Mouse (Mus musculus) kidney, adult 8-10 months (tissue): ENCODE results near the gene Rnaseh2b.
A peak's percentile ranks its signal among the peaks of the same experiment; 100 is the strongest.

Experiments used
- DNase-seq, 2 experiments: peaks; one replicate each; pipeline ENCODE4 v3.0.0; 2022

Rnaseh2b gene

GRCm38 (mm10) chr14:62363774-62364173 is 71.4 kb downstream of the Rnaseh2b start:
- DNase-seq, result no peak

GRCm38 (mm10) chr14:62370819-62371218 is 78.4 kb downstream of the Rnaseh2b start:
- peak; percentile 59 to 74 for DNase-seq

GRCm38 (mm10) chr14:62374001-62374400 is 81.6 kb downstream of the Rnaseh2b start:
- DNase-seq, result no peak

- peak; percentile 26 to 49 for DNase-seq
Measured at GRCm38 (mm10) chr14:62375694-62376093, 83.3 kb downstream of the Rnaseh2b start.

GRCm38 (mm10) chr14:62376115-62376514 is 83.7 kb downstream of the Rnaseh2b start:
- no peak for DNase-seq

GRCm38 (mm10) chr14:62379391-62379790 is 87.0 kb downstream of the Rnaseh2b start:
- no peak for DNase-seq

- no peak for DNase-seq
Measured at GRCm38 (mm10) chr14:62380606-62381005, 88.2 kb downstream of the Rnaseh2b start.

- no peak for DNase-seq
Measured at GRCm38 (mm10) chr14:62383109-62383508, 90.7 kb downstream of the Rnaseh2b start.

GRCm38 (mm10) chr14:62383786-62384299 is 91.5 kb downstream of the Rnaseh2b start:
- DNase-seq, result no peak

- no peak for DNase-seq
Measured at GRCm38 (mm10) chr14:62389064-62389728, 96.8 kb downstream of the Rnaseh2b start.

- DNase-seq, result no peak
Measured at GRCm38 (mm10) chr14:62389729-62390536, 97.5 kb downstream of the Rnaseh2b start.

GRCm38 (mm10) chr14:62392754-62393153 is 100.4 kb downstream of the Rnaseh2b start:
- DNase-seq, result no peak

GRCm38 (mm10) chr14:62395346-62395745 is 103.0 kb downstream of the Rnaseh2b start:
- DNase-seq, result no peak

GRCm38 (mm10) chr14:62416007-62416741 is 123.8 kb downstream of the Rnaseh2b start:
- DNase-seq, result no peak

GRCm38 (mm10) chr14:62416742-62417134 is 124.3 kb downstream of the Rnaseh2b start:
- no peak for DNase-seq

GRCm38 (mm10) chr14:62417501-62417900 is 125.1 kb downstream of the Rnaseh2b start:
- DNase-seq, result no peak

GRCm38 (mm10) chr14:62422265-62422664 is 129.9 kb downstream of the Rnaseh2b start:
- DNase-seq, result no peak
